Mouse (Mus musculus) megakaryocyte-erythroid progenitor cell, adult 5-6 weeks (primary cell): ENCODE results near the gene Kcnh2. TPM values are rescaled to one million over a fixed set of nuclear protein-coding genes. Genes with fewer than 3 reads are reported as not detected.

ENCODE experiments used
- ATAC-seq: replicated peaks from 2 replicates; pipeline ENCODE4 v1.8.0; 2016; ENCODE audit warnings: mild to moderate bottlenecking, inconsistent platforms; ENCODE audit not compliant: severe bottlenecking, poor library complexity, low FRiP score, low TSS enrichment
- total RNA-seq, 2 experiments: library from RNA; stranded (forward) in 1 of 2; stranded (reverse) in 1 of 2; fragments of 200-1000, 215-1000 nt in 1 of 2; fragments of >200 nt in 1 of 2; fragmentation: Nextera tagmentation in 1 of 2; gene quantifications; 2 replicates each; pipeline ENCODE4 v1.2.3; 2014 to 2017

Gene Kcnh2
- total RNA-seq, 2 experiments from 2014 or later, result 1.2 TPM; not detected in 1

GRCm38 (mm10) chr5:24350531-24351250 is 713 bp downstream of the Kcnh2 start:
- ATAC-seq, result no peak

- no peak for ATAC-seq
Observed at GRCm38 (mm10) chr5:24350073-24350472, 1.3 kb downstream of the Kcnh2 start.

- ATAC-seq, result no peak
Observed at GRCm38 (mm10) chr5:24348546-24348945, 2.9 kb downstream of the Kcnh2 start.

GRCm38 (mm10) chr5:24348128-24348527 is 3.3 kb downstream of the Kcnh2 start:
- peak; percentile 58 for ATAC-seq

- no peak for ATAC-seq
Observed at GRCm38 (mm10) chr5:24347186-24347875, 4.1 kb downstream of the Kcnh2 start.

GRCm38 (mm10) chr5:24346313-24346712 is 5.1 kb downstream of the Kcnh2 start:
- peak; percentile 48 for ATAC-seq

GRCm38 (mm10) chr5:24344477-24345051 is 6.8 kb downstream of the Kcnh2 start:
- 0 out of 2 replicates have a peak, but pooled peaks have one; percentile 4 for ATAC-seq

GRCm38 (mm10) chr5:24343977-24344436 is 7.4 kb downstream of the Kcnh2 start:
- peak; percentile 66 for ATAC-seq

- ATAC-seq, result peak; percentile 16; the same call in 1 of the 2 replicates
Observed at GRCm38 (mm10) chr5:24343379-24343778, 8.0 kb downstream of the Kcnh2 start.

- ATAC-seq, result no peak
Observed at GRCm38 (mm10) chr5:24342966-24343365, 8.4 kb downstream of the Kcnh2 start.

- ATAC-seq, result no peak
Observed at GRCm38 (mm10) chr5:24342205-24342963, 9.0 kb downstream of the Kcnh2 start.

GRCm38 (mm10) chr5:24337821-24338220 is 13.6 kb downstream of the Kcnh2 start:
- no peak for ATAC-seq

GRCm38 (mm10) chr5:24337366-24337765 is 14.0 kb downstream of the Kcnh2 start:
- ATAC-seq, result 0 out of 2 replicates have a peak, but pooled peaks have one; percentile 33

- peak; percentile 81 for ATAC-seq
Observed at GRCm38 (mm10) chr5:24335888-24336511, 15.4 kb downstream of the Kcnh2 start.

- ATAC-seq, result no peak
Observed at GRCm38 (mm10) chr5:24334749-24335148, 16.7 kb downstream of the Kcnh2 start.

GRCm38 (mm10) chr5:24332401-24332800 is 19.0 kb downstream of the Kcnh2 start:
- no peak for ATAC-seq

GRCm38 (mm10) chr5:24329965-24330298 is 21.5 kb downstream of the Kcnh2 start:
- ATAC-seq, result no peak

- peak; percentile 22; the same call in 1 of the 2 replicates for ATAC-seq
Observed at GRCm38 (mm10) chr5:24329212-24329964, 22.0 kb downstream of the Kcnh2 start.

GRCm38 (mm10) chr5:24328813-24329211 is 22.6 kb downstream of the Kcnh2 start:
- ATAC-seq, result no peak
